Mouse (Mus musculus) embryonic fibroblast, embryonic 13.5 days (primary cell): ENCODE results near the gene Aqp11. TPM values are rescaled to one million over a fixed set of nuclear protein-coding genes. Genes with fewer than 3 reads are reported as not detected.

Source experiments
- H3K27ac ChIP-seq: 2 replicates; pipeline ENCODE4 v1.5.1; 2012; ENCODE audit warnings: low read length, control low read depth, inconsistent platforms; ENCODE audit not compliant: insufficient read depth
- H3K4me1 ChIP-seq: 2 replicates; pipeline ENCODE4 v1.6.1; 2011; ENCODE audit warnings: low read length; ENCODE audit not compliant: control insufficient read depth, insufficient read depth
- H3K4me3 ChIP-seq: 2 replicates; pipeline ENCODE4 v1.5.1; 2011; ENCODE audit warnings: mild to moderate bottlenecking, control low read depth, low read length; ENCODE audit not compliant: insufficient read depth
- CTCF ChIP-seq: IDR thresholded peaks from 2 replicates; pipeline ENCODE4 v1.5.1; 2011; ENCODE audit warnings: mild to moderate bottlenecking, control low read depth, low read length, moderate library complexity, borderline replicate concordance; ENCODE audit not compliant: insufficient read depth
- POLR2A ChIP-seq: IDR thresholded peaks from 2 replicates; pipeline ENCODE4 v1.6.1; 2011; ENCODE audit warnings: low read depth, mild to moderate bottlenecking, control low read depth, low read length, moderate library complexity
- polyA plus RNA-seq: library from polyadenylated mRNA; stranded (reverse); fragments of >200 nt; gene quantifications from 2 replicates; pipeline ENCODE4 v1.2.4, GENCODE M21; 2011; ENCODE audit warnings: low read depth; ENCODE audit not compliant: missing spikeins, insufficient read length

Gene Aqp11
- polyA plus RNA-seq, 1 experiment: 2.1 TPM

GRCm38 (mm10) chr7:97687831-97688230 lies 50.3 kb downstream of the Aqp11 start:
- H3K27ac ChIP-seq: no peak overlapping the region
- TF ChIP-seq POLR2A (no peak), CTCF (no peak)
- H3K4me1 ChIP-seq: no peaks in the 10 kb centered on the region
- no peak overlapping the region for H3K4me3 ChIP-seq

GRCm38 (mm10) chr7:97679239-97679638 lies 58.9 kb downstream of the Aqp11 start:
- Histone ChIP-seq H3K27ac (no peak overlapping the region), H3K4me1 (no peaks in the 10 kb centered on the region)

More at GRCm38 (mm10) chr7:97679239-97679638, 58.9 kb downstream of the Aqp11 start:
- H3K4me3 ChIP-seq: no peak overlapping the region
- no peak for TF ChIP-seq CTCF

Other genes starting within 250 kb of the Aqp11 start
- 21.9 and 22.2 TPM in 2 replicates for gene Aamdc, start 158.8 kb downstream of the Aqp11 start, polyA plus RNA-seq
- gene Rsf1, start 158.4 kb downstream of the Aqp11 start, polyA plus RNA-seq: 24.2 and 26.2 TPM in 2 replicates
- gene Clns1a, start 41.7 kb downstream of the Aqp11 start, polyA plus RNA-seq: 97.2 and 101 TPM in 2 replicates
- 30.0 and 33.7 TPM in 2 replicates for gene Pak1, start 50.3 kb upstream of the Aqp11 start, polyA plus RNA-seq
- not detected in 2 replicates for gene Gdpd4, start 181.7 kb upstream of the Aqp11 start, polyA plus RNA-seq